Mouse (Mus musculus) ES-Bruce4 (cell line): ENCODE results near the gene Tnn.

Experiments
- CTCF ChIP-seq: IDR thresholded peaks from one replicate; pipeline ENCODE4 v1.8.1; 2011; ENCODE audit warnings: low read depth, low read length
- POLR2A ChIP-seq: IDR thresholded peaks from one replicate; pipeline ENCODE4 v1.8.1; 2011; ENCODE audit warnings: low read length; ENCODE audit not compliant: insufficient read depth

- TF ChIP-seq POLR2A (no peak), CTCF (no peak)
These were observed 105.9 kb downstream of the Tnn start for GRCm38 (mm10) chr1:160047481-160047931.
